Mouse (Mus musculus): Measurements from ENCODE around the gene Tyk2.

DNA sequence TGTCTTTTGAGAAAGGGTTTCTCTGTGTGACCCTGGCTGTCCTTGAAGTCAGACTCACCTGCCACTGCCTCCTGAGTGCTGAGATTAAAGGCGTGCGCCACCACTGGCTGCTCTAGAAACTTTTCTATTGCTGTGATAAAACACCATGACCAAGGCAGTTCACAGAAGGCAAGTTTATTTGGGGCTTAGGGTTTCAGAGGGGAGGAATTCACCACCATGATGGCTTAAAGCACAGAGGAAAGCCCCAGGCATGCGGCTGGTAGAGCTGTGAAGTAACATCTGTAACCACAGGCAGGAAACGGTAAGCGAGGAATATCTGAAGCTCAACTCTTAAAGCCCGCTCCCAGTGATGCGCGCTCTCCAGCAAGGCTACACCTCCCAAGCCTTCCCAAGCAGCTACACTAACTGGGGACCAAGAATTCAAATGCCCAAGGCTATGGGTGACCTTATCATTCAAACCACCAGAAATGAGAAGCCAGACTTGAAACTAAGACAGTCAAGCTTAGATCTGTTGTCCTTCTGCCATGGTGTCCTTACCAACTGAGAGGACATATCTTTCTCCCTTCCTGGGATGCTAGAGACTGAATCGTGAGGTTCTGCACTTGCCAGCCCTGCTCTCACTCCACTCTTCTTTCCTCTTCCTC lies 2.1 kb upstream of the Tyk2 start:
- TF ChIP-seq CTCF (IDR thresholded peaks at IDR 0.05; ENCODE audit: insufficient read depth, low read length) (no peak), POLR2A (IDR thresholded peaks at IDR 0.05; ENCODE audit: borderline replicate concordance, extremely low read depth, low read depth, low read length) (no peak)

Measured in lung, adult 2 months (tissue).